Mouse (Mus musculus): ENCODE measurements at regions not wholly inside any gene's neighbourhood (a gene's known extent, or its start where the extent isn't known, plus 50 kb on each side); places are given as distances from the start of the nearest gene placed in this dataset.

- WGBS, result 62% methylated on average over 2 of the region's 2 CpGs
- Histone ChIP-seq H3K4me1 (ENCODE audit: control insufficient read depth in 2 of 2, insufficient read depth in 2 of 2, low read length in 2 of 2) (peaks cover 26 to 28% of the 10 kb centered on the region in 2 experiments), H3K27ac (replicated peaks in 1 of 2; ENCODE audit: control insufficient read depth in 1 of 2, insufficient read depth in 1 of 2, low read depth in 2 of 2, low read length in 2 of 2) (no peak overlapping the region), H3K4me3 (ENCODE audit: control insufficient read depth in 1 of 2, insufficient read depth in 1 of 2, low read depth in 1 of 2, low read length in 2 of 2) (no peak overlapping the region), H3K36me3 (ENCODE audit: control insufficient read depth, insufficient read depth, low read length) (no peaks in the 10 kb centered on the region), H3K9ac (ENCODE audit: low read length) (no peak overlapping the region), H3K27me3 (ENCODE audit: control insufficient read depth, insufficient read depth, low read length) (no peaks in the 10 kb centered on the region), H3K9me3 (ENCODE audit: control insufficient read depth, low read length) (no peaks in the 10 kb centered on the region), H3K4me2 (ENCODE audit: low read length) (no peak overlapping the region)
- 0 out of 2 replicates have a peak, but pooled peaks have one; percentile 23 for ATAC-seq (ENCODE audit: insufficient number of reproducible peaks, insufficient read depth, low FRiP score, low read depth)
Measured at GRCm38 (mm10) chr7:145122471-145122870, 85.4 kb downstream of the 1810010D01Rik start.

DNA sequence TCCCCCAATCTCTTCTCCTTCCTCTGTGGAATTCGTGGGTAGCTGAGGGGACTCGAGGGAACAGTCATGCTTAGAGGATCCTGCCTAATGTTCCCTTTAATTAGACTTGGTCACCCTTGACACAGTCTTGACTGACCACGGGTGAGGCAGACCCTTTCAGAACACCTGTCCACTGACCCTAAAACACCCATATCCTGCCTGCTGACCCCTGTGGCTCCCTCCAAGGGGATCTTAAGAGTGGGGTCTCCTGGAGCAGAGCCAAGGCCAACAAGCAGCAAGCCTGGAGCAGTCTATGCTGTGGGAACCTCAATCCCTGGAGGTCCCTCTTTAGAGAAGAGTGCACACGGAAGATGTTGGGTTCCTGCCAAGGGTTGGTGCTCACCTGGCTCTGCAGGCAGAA, 89.5 kb downstream of the 1810010D01Rik start:
- H3K27me3 ChIP-seq (ENCODE audit: control insufficient read depth, insufficient read depth, low read length), result no peaks in the 10 kb centered on the region
- H3K27ac ChIP-seq (replicated peaks in 1 of 2; ENCODE audit: control insufficient read depth in 1 of 2, insufficient read depth in 1 of 2, low read depth in 2 of 2, low read length in 2 of 2), result no peak overlapping the region
- no peak overlapping the region for H3K4me3 ChIP-seq (ENCODE audit: control insufficient read depth in 1 of 2, insufficient read depth in 1 of 2, low read depth in 1 of 2, low read length in 2 of 2)
- peaks cover 23 to 24% of the 10 kb centered on the region in 2 experiments for H3K4me1 ChIP-seq (ENCODE audit: control insufficient read depth in 2 of 2, insufficient read depth in 2 of 2, low read length in 2 of 2)
- H3K36me3 ChIP-seq (ENCODE audit: control insufficient read depth, insufficient read depth, low read length), result no peaks in the 10 kb centered on the region
- no peak overlapping the region for H3K4me2 ChIP-seq (ENCODE audit: low read length)
- no peak for ATAC-seq (ENCODE audit: insufficient number of reproducible peaks, insufficient read depth, low FRiP score, low read depth)
- 70% methylated on average over 4 of the region's 4 CpGs for WGBS
- H3K9ac ChIP-seq (ENCODE audit: low read length), result no peak overlapping the region
- H3K9me3 ChIP-seq (ENCODE audit: control insufficient read depth, low read length), result no peaks in the 10 kb centered on the region

DNA sequence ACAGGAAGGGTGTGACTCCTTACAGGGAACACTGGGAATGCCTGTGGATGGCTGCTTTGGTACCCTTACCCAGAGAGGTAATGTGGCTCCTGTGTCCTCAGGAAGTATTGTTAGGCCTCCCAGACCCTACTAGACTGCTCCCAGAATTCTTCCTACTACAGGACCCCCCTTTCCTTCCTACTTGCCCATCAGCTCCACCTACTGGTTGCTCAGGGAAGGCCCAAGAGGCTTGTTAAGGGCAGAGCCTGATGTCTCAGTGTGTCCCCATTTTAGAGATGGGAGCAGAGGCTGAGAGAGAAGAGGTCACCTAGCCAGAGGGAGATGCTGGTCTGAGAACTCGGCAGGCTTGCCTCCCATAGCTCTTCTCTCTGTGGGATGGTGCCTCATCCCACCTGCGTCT, 93.3 kb downstream of the 1810010D01Rik start:
- ATAC-seq (ENCODE audit: insufficient number of reproducible peaks, insufficient read depth, low FRiP score, low read depth), result no peak

GRCm38 (mm10) chr7:145114145-145114544, 93.8 kb downstream of the 1810010D01Rik start:
- Histone ChIP-seq H3K27ac (replicated peaks in 1 of 2; ENCODE audit: control insufficient read depth in 1 of 2, insufficient read depth in 1 of 2, low read depth in 2 of 2, low read length in 2 of 2) (no peak overlapping the region), H3K36me3 (ENCODE audit: control insufficient read depth, insufficient read depth, low read length) (no peaks in the 10 kb centered on the region), H3K9me3 (ENCODE audit: control insufficient read depth, low read length) (no peaks in the 10 kb centered on the region), H3K27me3 (ENCODE audit: control insufficient read depth, insufficient read depth, low read length) (no peaks in the 10 kb centered on the region), H3K4me2 (ENCODE audit: low read length) (no peak overlapping the region), H3K9ac (ENCODE audit: low read length) (no peak overlapping the region), H3K4me3 (ENCODE audit: control insufficient read depth in 1 of 2, insufficient read depth in 1 of 2, low read depth in 1 of 2, low read length in 2 of 2) (no peak overlapping the region), H3K4me1 (ENCODE audit: control insufficient read depth in 2 of 2, insufficient read depth in 2 of 2, low read length in 2 of 2) (peaks cover 32 to 36% of the 10 kb centered on the region in 2 experiments)
- WGBS, result 66% methylated on average over 2 of the region's 2 CpGs
- no peak for ATAC-seq (ENCODE audit: insufficient number of reproducible peaks, insufficient read depth, low FRiP score, low read depth)

More for the DNA sequence above, 93.3 kb downstream of the 1810010D01Rik start:
- Histone ChIP-seq H3K27ac (replicated peaks in 1 of 2; ENCODE audit: control insufficient read depth in 1 of 2, insufficient read depth in 1 of 2, low read depth in 2 of 2, low read length in 2 of 2) (no peak overlapping the region), H3K4me1 (ENCODE audit: control insufficient read depth in 2 of 2, insufficient read depth in 2 of 2, low read length in 2 of 2) (peaks cover 32 to 36% of the 10 kb centered on the region in 2 experiments), H3K27me3 (ENCODE audit: control insufficient read depth, insufficient read depth, low read length) (no peaks in the 10 kb centered on the region), H3K9me3 (ENCODE audit: control insufficient read depth, low read length) (no peaks in the 10 kb centered on the region), H3K4me3 (ENCODE audit: control insufficient read depth in 1 of 2, insufficient read depth in 1 of 2, low read depth in 1 of 2, low read length in 2 of 2) (no peak overlapping the region), H3K9ac (ENCODE audit: low read length) (no peak overlapping the region), H3K36me3 (ENCODE audit: control insufficient read depth, insufficient read depth, low read length) (no peaks in the 10 kb centered on the region), H3K4me2 (ENCODE audit: low read length) (no peak overlapping the region)
- WGBS, result 60% methylated on average over 2 of the region's 2 CpGs

- no peak for ATAC-seq (ENCODE audit: insufficient number of reproducible peaks, insufficient read depth, low FRiP score, low read depth)
Measured at GRCm38 (mm10) chr7:145112887-145113531, 94.9 kb downstream of the 1810010D01Rik start.

GRCm38 (mm10) chr7:145112146-145112830, 95.6 kb downstream of the 1810010D01Rik start:
- H3K36me3 ChIP-seq (ENCODE audit: control insufficient read depth, insufficient read depth, low read length), result no peaks in the 10 kb centered on the region
- H3K4me3 ChIP-seq (ENCODE audit: control insufficient read depth in 1 of 2, insufficient read depth in 1 of 2, low read depth in 1 of 2, low read length in 2 of 2), result no peak overlapping the region
- no peak for ATAC-seq (ENCODE audit: insufficient number of reproducible peaks, insufficient read depth, low FRiP score, low read depth)
- H3K27ac ChIP-seq (replicated peaks in 1 of 2; ENCODE audit: control insufficient read depth in 1 of 2, insufficient read depth in 1 of 2, low read depth in 2 of 2, low read length in 2 of 2), result peak overlapping the region; percentile 84 to 91
- peaks cover 32 to 36% of the 10 kb centered on the region in 2 experiments for H3K4me1 ChIP-seq (ENCODE audit: control insufficient read depth in 2 of 2, insufficient read depth in 2 of 2, low read length in 2 of 2)
- H3K9ac ChIP-seq (ENCODE audit: low read length), result no peak overlapping the region
- H3K27me3 ChIP-seq (ENCODE audit: control insufficient read depth, insufficient read depth, low read length), result no peaks in the 10 kb centered on the region
- H3K9me3 ChIP-seq (ENCODE audit: control insufficient read depth, low read length), result no peaks in the 10 kb centered on the region
- peak overlapping the region; percentile 57 for H3K4me2 ChIP-seq (ENCODE audit: low read length)

More at GRCm38 (mm10) chr7:145112887-145113531, 94.9 kb downstream of the 1810010D01Rik start:
- WGBS, result 70% methylated on average over 7 of the region's 7 CpGs
- Histone ChIP-seq H3K27ac (replicated peaks in 1 of 2; ENCODE audit: control insufficient read depth in 1 of 2, insufficient read depth in 1 of 2, low read depth in 2 of 2, low read length in 2 of 2) (peak overlapping the region; percentile 84 to 91), H3K4me3 (ENCODE audit: control insufficient read depth in 1 of 2, insufficient read depth in 1 of 2, low read depth in 1 of 2, low read length in 2 of 2) (no peak overlapping the region), H3K27me3 (ENCODE audit: control insufficient read depth, insufficient read depth, low read length) (no peaks in the 10 kb centered on the region), H3K4me2 (ENCODE audit: low read length) (no peak overlapping the region), H3K4me1 (ENCODE audit: control insufficient read depth in 2 of 2, insufficient read depth in 2 of 2, low read length in 2 of 2) (peaks cover 32 to 36% of the 10 kb centered on the region in 2 experiments), H3K9me3 (ENCODE audit: control insufficient read depth, low read length) (no peaks in the 10 kb centered on the region), H3K36me3 (ENCODE audit: control insufficient read depth, insufficient read depth, low read length) (no peaks in the 10 kb centered on the region), H3K9ac (ENCODE audit: low read length) (no peak overlapping the region)

GRCm38 (mm10) chr7:145111252-145112131, 96.4 kb downstream of the 1810010D01Rik start:
- H3K4me1 ChIP-seq (ENCODE audit: control insufficient read depth in 2 of 2, insufficient read depth in 2 of 2, low read length in 2 of 2), result peaks cover 32 to 39% of the 10 kb centered on the region in 2 experiments
- 19% methylated on average over 20 of the region's 20 CpGs for WGBS
- H3K9ac ChIP-seq (ENCODE audit: low read length), result peak overlapping the region; percentile 52

More at GRCm38 (mm10) chr7:145111252-145112131, 96.4 kb downstream of the 1810010D01Rik start:
- no peaks in the 10 kb centered on the region for H3K27me3 ChIP-seq (ENCODE audit: control insufficient read depth, insufficient read depth, low read length)
- peak; percentile 76 for ATAC-seq (ENCODE audit: insufficient number of reproducible peaks, insufficient read depth, low FRiP score, low read depth)
- H3K4me3 ChIP-seq (ENCODE audit: control insufficient read depth in 1 of 2, insufficient read depth in 1 of 2, low read depth in 1 of 2, low read length in 2 of 2), result peak overlapping the region; percentile 4 to 20; a peak in 3 of 4 replicates
- peak overlapping the region; percentile 57 for H3K4me2 ChIP-seq (ENCODE audit: low read length)
- no peaks in the 10 kb centered on the region for H3K36me3 ChIP-seq (ENCODE audit: control insufficient read depth, insufficient read depth, low read length)
- H3K27ac ChIP-seq (replicated peaks in 1 of 2; ENCODE audit: control insufficient read depth in 1 of 2, insufficient read depth in 1 of 2, low read depth in 2 of 2, low read length in 2 of 2), result peak overlapping the region; percentile 84 to 91
- no peaks in the 10 kb centered on the region for H3K9me3 ChIP-seq (ENCODE audit: control insufficient read depth, low read length)

All from heart, embryonic 14.5 days (tissue).